Mouse (Mus musculus): Measurements from ENCODE around the gene Tmem167b. TPM values are rescaled to one million over a fixed set of nuclear protein-coding genes. Genes with fewer than 3 reads are reported as not detected.

Gene Tmem167b
- total RNA-seq, 2 experiments from 2014 or later = 45.4 to 46.1 TPM

DNA sequence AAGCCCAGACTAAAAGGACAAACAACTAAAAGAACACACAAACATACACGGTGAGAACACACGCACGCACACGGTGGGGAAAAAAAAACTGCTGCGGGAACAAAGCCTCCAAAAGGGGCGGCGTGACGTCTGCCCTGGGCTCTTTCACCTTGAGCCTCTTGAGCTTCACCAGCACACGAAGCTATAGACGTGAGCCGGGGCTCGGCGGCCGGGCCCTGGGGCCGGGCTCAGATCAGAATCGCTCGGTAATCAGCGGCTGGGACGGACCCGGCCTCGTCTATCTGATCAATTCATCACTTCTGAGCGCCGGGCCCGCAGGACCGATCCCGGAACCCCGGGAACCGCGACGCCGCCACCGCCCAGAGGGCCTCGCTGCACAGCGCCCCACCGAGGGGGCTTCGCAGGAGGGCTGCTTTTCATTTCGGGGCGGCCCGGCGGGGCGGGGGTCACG lies 8.1 kb downstream of the Tmem167b start:
- intact Hi-C loops (cut with DNase I) = loop anchor here (5.0 to 10.0 kb wide), 2 partner anchors 109 to 152 kb away; partner anchors contain the start of gene Sars
- no peak for DNase-seq

DNA sequence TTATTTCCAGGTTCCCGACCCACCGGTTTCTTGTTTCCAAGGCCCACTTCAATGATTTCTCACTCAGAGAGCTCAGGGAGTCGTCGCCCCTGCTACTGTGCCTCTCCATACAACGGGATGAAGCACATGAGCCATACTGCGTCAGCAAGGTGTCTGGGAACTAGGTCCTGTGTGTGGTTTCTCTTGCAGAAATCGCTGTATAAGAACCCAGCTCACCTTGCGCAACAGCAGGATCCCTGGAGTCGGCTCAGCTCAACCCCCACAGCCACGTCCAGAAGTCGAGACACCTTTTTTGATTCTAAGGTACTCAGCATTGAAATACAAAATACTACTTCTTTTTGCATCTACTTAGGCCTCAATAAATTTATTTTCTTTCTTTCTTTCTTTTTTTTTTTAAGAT lies 20.0 kb downstream of the Tmem167b start:
- DNase-seq = no peak
- intact Hi-C loops (cut with DNase I) = no loop called here

- intact Hi-C loops (cut with DNase I) = no loop called here
- DNase-seq = peak; percentile 89
Observed at GRCm38 (mm10) chr3:108537303-108537702, 25.0 kb downstream of the Tmem167b start.

DNA sequence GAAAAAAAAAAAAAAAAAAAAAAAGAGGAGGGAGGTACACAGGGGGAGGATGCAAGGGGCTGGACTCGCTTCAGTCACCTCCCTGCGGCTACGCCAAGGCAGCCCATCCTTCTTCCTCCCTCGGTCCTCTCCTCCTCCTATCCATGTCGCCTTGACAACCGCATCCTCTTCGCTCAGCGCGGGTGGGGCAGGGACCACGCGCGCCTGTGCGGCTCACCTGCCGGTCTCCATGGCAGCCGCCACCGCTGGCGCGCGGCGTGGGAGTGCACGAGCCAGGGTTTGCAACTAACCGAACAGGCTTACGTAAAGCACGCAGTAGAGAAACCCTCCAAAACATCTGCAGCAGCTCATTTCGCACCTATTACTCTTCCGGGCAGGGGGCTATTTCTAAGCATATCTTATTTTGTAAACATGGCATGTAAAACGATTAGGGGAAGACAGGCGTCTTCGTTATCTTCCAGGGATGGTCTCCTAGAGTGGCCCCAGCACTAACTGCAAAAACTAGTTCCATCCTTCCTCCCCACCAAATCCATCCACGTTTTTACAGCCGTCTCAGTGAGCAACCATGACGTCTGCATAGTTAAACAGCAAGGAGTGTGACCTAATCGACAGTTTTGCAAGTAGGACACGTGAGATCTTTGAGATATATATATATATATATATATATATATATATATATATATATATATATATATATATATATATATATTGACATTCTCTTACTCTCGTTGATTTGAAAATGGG lies 25.6 kb downstream of the Tmem167b start, which contains the start of gene 5330417C22Rik:
Gene 5330417C22Rik (minus strand): TSS at position 20 of the 744 bp plus-strand sequence.
- intact Hi-C loops (cut with DNase I) = no loop called here
- peak; percentile 63 for DNase-seq

DNA sequence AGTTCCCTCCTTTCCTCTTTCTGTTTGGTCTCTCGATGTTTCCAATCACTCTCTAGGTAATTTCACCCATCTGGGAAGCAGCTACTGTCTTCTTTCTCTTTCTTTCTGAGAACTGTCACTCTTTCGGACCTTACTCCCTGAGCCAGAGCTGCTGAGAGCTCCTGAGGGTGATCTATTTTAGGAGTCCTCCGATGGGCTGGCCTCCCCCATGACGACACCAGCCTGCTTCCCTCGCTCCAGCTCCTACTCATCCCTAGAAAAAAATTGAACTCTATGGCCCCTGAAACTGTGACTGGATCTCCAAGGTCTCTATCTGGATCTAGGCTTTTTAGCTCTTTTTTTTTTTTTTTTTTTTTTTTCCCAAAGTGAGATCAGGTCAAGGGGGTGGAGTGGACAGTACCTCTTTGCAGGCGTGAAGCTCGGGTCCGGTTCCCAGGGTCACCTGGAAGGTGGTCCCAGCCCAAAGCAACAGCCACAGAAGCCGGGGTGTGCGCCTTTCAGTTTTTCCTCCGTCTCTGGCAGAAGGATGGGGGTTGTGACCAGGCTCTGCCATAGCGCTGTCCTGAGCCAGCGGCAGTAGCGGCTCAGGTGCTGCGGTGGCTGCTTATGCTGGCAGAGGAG lies 26.3 kb downstream of the Tmem167b start:
- intact Hi-C loops (cut with DNase I) = no loop called here
- DNase-seq = peak; percentile 4

GRCm38 (mm10) chr3:108533951-108534350 lies 28.3 kb downstream of the Tmem167b start, which contains the start of gene 1700013F07Rik:
Gene 1700013F07Rik (plus strand): TSS chr3:108534150.
- intact Hi-C loops (cut with DNase I) = no loop called here
- DNase-seq = no peak

GRCm38 (mm10) chr3:108533114-108533885 lies 29.0 kb downstream of the Tmem167b start:
- intact Hi-C loops (cut with DNase I) = no loop called here
- peak; percentile 29 for DNase-seq

GRCm38 (mm10) chr3:108528489-108528888 lies 33.8 kb downstream of the Tmem167b start:
- DNase-seq = no peak
- intact Hi-C loops (cut with DNase I) = no loop called here

DNA sequence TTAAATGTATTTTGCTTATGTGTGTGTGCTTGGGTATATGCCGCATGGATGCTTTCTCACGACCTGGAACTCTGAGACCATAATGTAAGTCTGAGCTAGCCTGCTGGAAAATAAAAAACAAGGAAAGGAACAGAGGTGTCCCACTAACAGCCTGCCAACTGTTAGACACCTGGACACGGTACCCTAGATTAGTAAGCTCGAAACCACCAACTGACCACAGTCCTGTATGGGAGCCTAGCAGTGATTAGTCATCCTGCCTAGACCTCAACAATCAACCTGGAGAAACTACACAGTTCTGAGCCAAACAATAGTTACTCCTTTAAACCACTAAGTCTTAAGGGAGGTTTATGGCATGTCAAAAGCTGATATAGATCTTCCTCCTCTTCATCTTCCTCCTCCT lies 38.9 kb downstream of the Tmem167b start:
- DNase-seq = no peak
- intact Hi-C loops (cut with DNase I) = no loop called here

- no peak for DNase-seq
- intact Hi-C loops (cut with DNase I) = no loop called here
Observed at GRCm38 (mm10) chr3:108518276-108518675, 44.0 kb downstream of the Tmem167b start.

- intact Hi-C loops (cut with DNase I) = no loop called here
- no peak for DNase-seq
Observed at GRCm38 (mm10) chr3:108513465-108513864, 48.8 kb downstream of the Tmem167b start.

GRCm38 (mm10) chr3:108510716-108511483 lies 51.4 kb downstream of the Tmem167b start:
- intact Hi-C loops (cut with DNase I) = no loop called here
- DNase-seq = peak; percentile 86

GRCm38 (mm10) chr3:108510156-108510555 lies 52.1 kb downstream of the Tmem167b start:
- intact Hi-C loops (cut with DNase I) = no loop called here
- DNase-seq = no peak

DNA sequence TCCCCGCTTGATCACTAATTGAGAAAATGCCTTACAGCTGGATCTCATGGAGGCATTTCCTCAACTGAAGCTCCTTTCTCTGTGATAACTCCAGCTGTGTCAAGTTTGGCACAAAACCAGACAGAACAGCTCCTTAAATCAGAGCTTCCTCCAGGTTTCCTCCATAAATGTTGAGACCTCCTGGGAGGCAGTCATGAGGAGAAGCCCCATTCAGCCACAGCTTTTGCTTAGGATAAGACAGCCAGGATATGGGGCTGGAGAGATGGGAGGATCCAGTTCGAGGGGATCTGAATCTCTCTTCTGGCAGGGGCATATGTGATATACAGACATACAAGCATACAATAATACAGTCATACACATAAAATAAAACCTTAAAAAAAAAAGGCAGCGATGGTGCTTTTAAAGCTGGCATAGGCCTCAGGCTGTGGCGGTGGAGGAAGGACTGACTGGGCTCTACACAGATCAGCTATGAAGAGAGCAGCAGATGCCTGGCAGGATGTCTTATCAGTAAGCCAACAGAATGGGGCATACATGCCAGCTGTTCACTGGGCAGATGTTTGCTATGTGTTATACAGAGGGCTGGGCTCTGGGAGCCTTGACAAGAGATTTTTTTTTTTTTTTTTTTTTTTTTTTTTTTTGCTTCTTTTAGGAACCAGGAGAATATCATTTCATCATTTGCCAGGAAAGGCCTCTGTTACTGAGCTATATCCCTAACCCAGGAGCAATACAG lies 53.4 kb downstream of the Tmem167b start:
- DNase-seq = no peak
- intact Hi-C loops (cut with DNase I) = no loop called here

Small RNA genes lying within 50 kb of the gene (microRNA-seq; reads per million reads assigned to microRNA genes)
- not detected for gene Gm22860

Other genes starting within 250 kb of the Tmem167b start
- under 1 TPM in 1 of 2 experiments, not detected in 1; 0.30 TPM for gene Mybphl, start 197.6 kb downstream of the Tmem167b start, total RNA-seq (2021)
- gene Psrc1, start 178.6 kb downstream of the Tmem167b start, total RNA-seq (2021) = 1 to 10 TPM; 4.3 to 6.9 TPM
- gene Celsr2, start 146.9 kb downstream of the Tmem167b start, total RNA-seq (2021) = 100 to 1,000 TPM; 136 to 149 TPM
- 100 to 1,000 TPM; 194 to 199 TPM for gene Sars, start 117.3 kb downstream of the Tmem167b start, total RNA-seq (2021)
- gene 1700013F07Rik, start 28.3 kb downstream of the Tmem167b start, total RNA-seq (2021) = 1 to 10 TPM; 2.4 to 2.7 TPM
- 10 to 100 TPM; 17.6 to 20.1 TPM for gene 5330417C22Rik, start 25.9 kb downstream of the Tmem167b start, total RNA-seq (2021)
- gene Taf13, start 9.2 kb upstream of the Tmem167b start, total RNA-seq (2021) = 10 to 100 TPM; 22.3 to 26.3 TPM
- gene Wdr47, start 28.8 kb upstream of the Tmem167b start, total RNA-seq (2021) = 100 to 1,000 TPM; 184 to 186 TPM
- 10 to 100 TPM; 21.6 to 22.5 TPM for gene Clcc1, start 91.4 kb upstream of the Tmem167b start, total RNA-seq (2021)
- 10 to 100 TPM; 13.9 to 16.2 TPM for gene Gpsm2, start 159.8 kb upstream of the Tmem167b start, total RNA-seq (2021)
- gene Aknad1, start 177.2 kb upstream of the Tmem167b start, total RNA-seq (2021) = not detected